Mouse (Mus musculus) testis, adult 2 months (tissue): ENCODE results near the gene Adgre5.

Experiments used
- CTCF ChIP-seq: fragments of 200-500 bp; IDR thresholded peaks from 2 replicates; pipeline ENCODE4 v1.5.1; 2012; ENCODE audit warnings: low read depth, mild to moderate bottlenecking, inconsistent platforms, low read length, moderate library complexity; ENCODE audit not compliant: control insufficient read depth, insufficient read depth, insufficient replicate concordance
- POLR2A ChIP-seq: fragments of 200-500 bp; IDR thresholded peaks from 2 replicates; pipeline ENCODE4 v1.6.1; 2012; ENCODE audit warnings: low read depth, mild to moderate bottlenecking, inconsistent platforms, low read length, moderate library complexity; ENCODE audit not compliant: control insufficient read depth

DNA sequence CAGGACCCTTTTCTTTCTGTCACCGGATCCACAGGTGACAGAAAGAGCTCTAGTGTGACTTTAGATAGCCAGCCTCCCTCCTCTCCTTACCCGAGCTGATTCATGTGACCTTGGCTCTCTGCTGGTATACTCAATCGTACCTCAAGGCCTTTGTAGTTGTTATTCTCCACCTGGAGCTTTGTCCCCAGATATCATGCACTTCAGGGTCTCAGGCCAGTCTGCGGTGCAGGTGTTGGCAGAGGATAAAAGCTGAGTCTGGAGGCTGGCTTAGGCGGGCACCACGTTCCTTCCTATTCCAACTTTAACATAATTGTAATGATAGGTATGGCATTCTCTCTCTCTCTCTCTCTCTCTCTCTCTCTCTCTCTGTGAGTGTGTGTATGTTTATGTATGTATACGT is 28.6 kb upstream of the Adgre5 start:
- TF ChIP-seq CTCF (no peak), POLR2A (no peak)
